Mouse (Mus musculus) T-cell, adult 66 days (primary cell): Measurements from ENCODE around the gene Ndp. TPM values are rescaled to one million over a fixed set of nuclear protein-coding genes. Genes with fewer than 3 reads are reported as not detected.

Experiments used
- total RNA-seq, 2 experiments: library from RNA; stranded (reverse); gene quantifications; 3 replicates in 1 of 2; 4 replicates in 1 of 2; pipeline ENCODE4 v1.2.4; 2023

Ndp gene
- not detected for total RNA-seq

DNA sequence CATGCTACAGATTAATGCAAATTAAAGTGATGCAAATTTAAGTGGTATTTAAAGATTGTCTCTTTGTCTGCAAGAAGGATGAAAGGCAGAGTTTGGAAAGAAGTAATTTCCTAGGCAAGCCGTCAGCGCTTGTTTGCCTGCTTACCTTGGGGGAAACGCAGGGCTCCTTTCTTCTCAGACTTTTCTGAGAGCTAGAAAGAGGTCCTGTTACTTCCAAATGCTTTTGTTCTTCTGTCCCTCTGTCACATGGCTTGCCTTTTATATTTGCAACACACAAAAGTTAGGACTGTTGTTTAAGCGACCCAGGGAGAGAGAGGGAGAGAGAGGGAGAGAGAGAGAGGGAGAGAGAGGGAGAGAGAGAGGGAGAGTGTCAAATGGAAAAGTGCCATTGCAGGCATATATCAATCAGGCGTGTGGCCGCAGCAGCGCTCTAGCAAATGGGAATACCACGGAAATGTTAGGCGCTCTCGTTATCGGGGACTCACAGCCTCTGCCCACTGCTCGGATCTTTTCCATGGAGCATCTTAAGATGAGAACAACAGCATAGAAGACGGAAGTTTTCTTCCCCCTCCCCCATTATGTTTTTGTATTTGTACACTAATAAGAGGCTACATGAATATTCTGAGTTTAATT lies at the start of gene Ndp:
Ndp (minus strand) TSS at position 534 of the 633 bp plus-strand sequence.

Other genes with a start within 250 kb of the Ndp start
- gene Maob, start 94.4 kb downstream of the Ndp start, total RNA-seq, result not detected